Mouse (Mus musculus) thymus, postnatal 25 days (tissue): ENCODE results near the gene Slc35e4.
A peak's percentile ranks its signal among the peaks of the same experiment; 100 is the strongest.
"Not testable (repeated sequence)": the region's sequence is repeated elsewhere in the genome, so short reads cannot be mapped to it uniquely, and the experiment has no call there.

Source experiments
- DNase-seq: peaks from one replicate; pipeline ENCODE4 v3.0.0; 2022

Gene Slc35e4

GRCm38 (mm10) chr11:3913316-3914108, 952 bp downstream of the Slc35e4 start:
- peak; percentile 87 for DNase-seq

- peak; percentile 7 for DNase-seq
These were observed 1.6 kb downstream of the Slc35e4 start for GRCm38 (mm10) chr11:3912875-3913271.

- no peak for DNase-seq
These were observed 2.2 kb downstream of the Slc35e4 start for GRCm38 (mm10) chr11:3912100-3912874.

- DNase-seq, result not testable (repeated sequence)
These were observed 3.0 kb downstream of the Slc35e4 start for GRCm38 (mm10) chr11:3911440-3911839.

- DNase-seq, result no peak
These were observed 3.8 kb downstream of the Slc35e4 start for GRCm38 (mm10) chr11:3910513-3911310.

- no peak for DNase-seq
These were observed 5.2 kb downstream of the Slc35e4 start for GRCm38 (mm10) chr11:3909236-3909635.

- DNase-seq, result no peak
These were observed 9.0 kb downstream of the Slc35e4 start for GRCm38 (mm10) chr11:3905446-3905845.

- no peak for DNase-seq
These were observed 9.8 kb downstream of the Slc35e4 start for GRCm38 (mm10) chr11:3904673-3905072.

GRCm38 (mm10) chr11:3903046-3903445, 11.4 kb downstream of the Slc35e4 start:
- DNase-seq, result no peak

GRCm38 (mm10) chr11:3902516-3902915, 11.9 kb downstream of the Slc35e4 start:
- no peak for DNase-seq

- DNase-seq, result no peak
These were observed 14.2 kb downstream of the Slc35e4 start for GRCm38 (mm10) chr11:3900296-3900695.

GRCm38 (mm10) chr11:3895933-3896332, 18.5 kb downstream of the Slc35e4 start:
- no peak for DNase-seq

- DNase-seq, result no peak
These were observed 19.0 kb downstream of the Slc35e4 start for GRCm38 (mm10) chr11:3895458-3895857.

GRCm38 (mm10) chr11:3894406-3895281, 19.8 kb downstream of the Slc35e4 start, which contains the start of the genes 4921536K21Rik and Dusp18:
Gene 4921536K21Rik, minus strand, starts transcription at chr11:3895098.
Gene Dusp18, plus strand, starts transcription at chr11:3895240.
- DNase-seq, result peak; percentile 86

GRCm38 (mm10) chr11:3893970-3894369, 20.5 kb downstream of the Slc35e4 start:
- DNase-seq, result no peak

- DNase-seq, result no peak
These were observed 27.1 kb downstream of the Slc35e4 start for GRCm38 (mm10) chr11:3887331-3887730.

GRCm38 (mm10) chr11:3883711-3884110, 30.8 kb downstream of the Slc35e4 start:
- no peak for DNase-seq

- DNase-seq, result peak; percentile 71
These were observed 34.6 kb downstream of the Slc35e4 start for GRCm38 (mm10) chr11:3879836-3880235.

- DNase-seq, result peak; percentile 7
These were observed 35.8 kb downstream of the Slc35e4 start for GRCm38 (mm10) chr11:3878660-3879059.

GRCm38 (mm10) chr11:3876419-3876818, 38.0 kb downstream of the Slc35e4 start:
- DNase-seq, result no peak

GRCm38 (mm10) chr11:3864343-3864742, 50.1 kb downstream of the Slc35e4 start:
- no peak for DNase-seq
